Mouse (Mus musculus) gastrocnemius, adult 2 months (tissue): ENCODE results near the gene Gm21292. TPM values are rescaled to one million over a fixed set of nuclear protein-coding genes. Genes with fewer than 3 reads are reported as not detected.
"Not testable (repeated sequence)": the region's sequence is repeated elsewhere in the genome, so short reads cannot be mapped to it uniquely, and the experiment has no call there.

Source experiments
- DNase-seq: peaks from one replicate; pipeline ENCODE4 v3.0.0; 2022
- H3K27ac ChIP-seq: fragments of 200-600 bp; 2 replicates; pipeline ENCODE4 v1.8.1; 2022; ENCODE audit warnings: mild to moderate bottlenecking
- H3K4me3 ChIP-seq: fragments of 200-600 bp; 2 replicates; pipeline ENCODE4 v1.8.1; 2022; ENCODE audit warnings: mild to moderate bottlenecking, moderate library complexity
- intact Hi-C: fragments of 180-260 bp; cut with DNase I; formaldehyde crosslinking; loops from one replicate; pipeline ENCODE4 v1.15.1; 2025
- long read RNA-seq, 2 experiments: library from polyadenylated mRNA; stranded (forward); transcript quantifications; one replicate each; pipeline ENCODE4 v2.0.0; 2021
- total RNA-seq, 2 experiments: library from RNA; stranded (reverse); gene quantifications; 2 replicates each; pipeline ENCODE4 v1.2.3; 2021

Gm21292 gene
- total RNA-seq, result not detected
- long read RNA-seq, experiment 1, result 0 reads
- long read RNA-seq, experiment 2, result 0 reads

DNA sequence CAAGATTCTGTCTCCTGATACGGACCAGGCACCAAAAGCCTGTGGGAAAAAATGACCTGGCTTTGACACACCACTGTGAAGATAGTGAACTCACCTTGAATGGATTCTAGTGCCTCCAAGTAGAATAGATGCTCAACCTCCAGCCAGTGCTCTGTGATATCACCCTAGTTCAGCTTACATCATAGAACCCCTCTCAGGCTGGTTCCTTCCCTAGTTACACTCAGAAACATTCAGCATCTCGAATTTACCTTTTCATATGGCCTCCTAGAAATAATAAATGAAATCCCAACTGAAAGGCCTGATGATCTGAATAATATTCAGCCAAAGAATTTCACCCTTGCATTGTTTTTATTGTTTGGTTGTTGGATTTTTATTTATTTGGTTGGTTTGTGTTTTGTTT lies at the start of gene Gm21292:
Gm21292 (minus strand) TSS at position 101 of the 400 bp plus-strand sequence.
- H3K4me3 ChIP-seq, intact Hi-C loops, DNase-seq, H3K27ac ChIP-seq: not testable (repeated sequence)

Other genes with a start within 250 kb of the Gm21292 start
- not detected for gene Gm21721, start 68.3 kb upstream of the Gm21292 start, total RNA-seq
- gene Gm21812, start 213.3 kb upstream of the Gm21292 start, total RNA-seq, result not detected